Mouse (Mus musculus) A20 (cell line): ENCODE measurements around the gene Rell1.
"Not testable (repeated sequence)": the region's sequence is repeated elsewhere in the genome, so short reads cannot be mapped to it uniquely, and the experiment has no call there.

Experiments used
- DNase-seq: peaks from one replicate; pipeline ENCODE4 v3.0.0-alpha.2; 2011; ENCODE audit warnings: low read depth, low spot score

Rell1 gene

GRCm38 (mm10) chr5:63897001-63897819 is 71.5 kb downstream of the Rell1 start:
- DNase-seq = not testable (repeated sequence)

GRCm38 (mm10) chr5:63891912-63892311 is 76.8 kb downstream of the Rell1 start:
- DNase-seq = no peak

DNA sequence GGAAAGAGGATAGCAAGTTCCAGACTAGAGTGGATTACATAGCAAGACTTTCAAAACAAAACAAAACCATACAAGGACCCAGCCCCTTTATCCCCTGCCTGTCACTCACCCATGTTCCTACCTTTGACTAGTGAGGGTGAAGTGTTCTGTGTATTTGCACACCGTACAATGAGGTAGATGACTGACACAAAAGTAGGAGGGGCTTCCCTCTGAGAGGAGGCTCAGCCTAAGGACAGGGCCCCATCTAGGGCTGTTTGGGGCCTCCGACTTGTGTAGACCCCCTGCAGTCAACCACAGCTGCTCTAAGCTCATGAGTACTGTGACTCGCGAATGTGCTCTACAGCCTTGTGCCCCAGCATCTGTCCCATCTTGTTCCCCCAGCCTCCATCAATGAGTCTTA is 77.5 kb downstream of the Rell1 start:
- DNase-seq = no peak

DNA sequence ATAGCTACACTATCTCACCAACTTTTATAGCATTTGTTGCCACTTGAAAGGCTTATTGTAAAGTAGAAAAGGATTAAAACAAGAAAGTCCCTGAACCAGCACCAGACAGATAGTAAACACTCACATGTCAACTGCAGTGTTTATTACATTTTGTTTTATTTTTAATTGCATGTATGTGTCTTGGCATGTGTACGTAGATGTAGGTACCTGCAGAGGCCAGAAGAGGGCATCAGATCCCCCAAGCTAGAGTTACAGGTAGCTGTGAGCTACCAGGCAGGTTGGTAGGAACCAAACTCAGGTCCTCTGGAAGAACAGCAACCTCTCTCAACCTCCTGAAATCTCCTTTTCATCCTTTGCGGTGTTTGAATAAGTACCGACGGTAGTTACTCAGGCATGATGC is 81.6 kb downstream of the Rell1 start:
- peak; percentile 48 for DNase-seq

DNA sequence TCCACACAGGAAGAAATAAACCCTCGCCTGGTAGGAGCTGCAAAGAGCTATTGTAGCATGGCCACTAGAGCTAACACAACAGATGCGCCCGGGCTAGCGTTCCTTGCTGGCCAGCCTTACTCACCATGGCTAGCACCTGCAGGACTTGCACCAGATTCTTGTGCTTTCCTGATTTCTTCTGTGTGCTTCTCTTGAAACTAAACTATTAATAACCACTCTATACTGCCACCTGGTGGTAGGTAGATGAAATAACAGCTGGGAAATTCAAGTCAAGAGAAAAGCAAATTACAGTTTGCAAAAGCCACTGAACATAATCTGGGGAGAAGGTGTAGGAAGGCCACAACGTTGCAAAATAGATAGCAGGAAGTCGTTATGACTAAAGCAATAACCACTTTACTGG is 82.0 kb downstream of the Rell1 start:
- DNase-seq = peak; percentile 51

DNA sequence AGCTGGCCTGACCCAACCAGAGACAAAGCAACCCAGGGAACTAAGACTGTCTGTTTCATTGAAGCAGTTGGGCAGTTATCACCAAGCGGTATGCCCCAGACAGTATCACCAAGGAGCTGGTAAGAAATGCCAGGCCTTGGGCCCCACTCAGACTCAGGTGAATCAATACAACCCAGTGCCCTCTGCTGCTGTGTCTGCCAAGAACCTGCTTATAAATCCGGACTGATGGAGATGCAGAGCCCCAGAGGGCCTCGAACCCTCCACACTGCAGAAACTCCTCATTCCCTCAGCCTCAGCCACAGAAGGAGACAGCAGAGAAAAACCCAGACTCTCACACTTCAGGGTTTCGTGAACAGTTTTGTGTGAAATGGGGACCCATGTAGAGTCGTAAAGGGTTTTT is 82.4 kb downstream of the Rell1 start:
- DNase-seq = no peak

GRCm38 (mm10) chr5:63879026-63879425 is 89.7 kb downstream of the Rell1 start:
- DNase-seq = no peak

GRCm38 (mm10) chr5:63876081-63876480 is 92.6 kb downstream of the Rell1 start:
- DNase-seq = no peak

- DNase-seq = no peak
Observed at GRCm38 (mm10) chr5:63874880-63875279, 93.8 kb downstream of the Rell1 start.

GRCm38 (mm10) chr5:63872176-63872932 is 96.3 kb downstream of the Rell1 start:
- no peak for DNase-seq

- no peak for DNase-seq
Observed at GRCm38 (mm10) chr5:63867421-63867820, 101.3 kb downstream of the Rell1 start.

- DNase-seq = no peak
Observed at GRCm38 (mm10) chr5:63858901-63859300, 109.8 kb downstream of the Rell1 start.
